Comparison of ENCODE assay signal across 8 mouse cellular contexts in genomic region chr12:113098530-113099151, GRCm38 (mm10). TPM values are rescaled to one million over a fixed set of nuclear protein-coding genes. Genes with fewer than 3 reads are reported as not detected.
DNase-seq lines count a peak whose midpoint lies in the region; ATAC-seq and TF ChIP-seq lines count a peak whose summit lies in the region.

No protein-coding gene starts in this region.

- no peak for TF ChIP-seq CTCF in heart, adult 2 months (IDR thresholded peaks at IDR 0.05)
- no peak for TF ChIP-seq CTCF in CH12.LX (conservative IDR thresholded peaks at IDR 0.05 in 1 of 2, IDR thresholded peaks at IDR 0.05 in 1 of 2; ENCODE audit: low read depth in 2 of 2, low read length in 2 of 2)

- in situ Hi-C loops in CH12.LX (cut with MboI; ENCODE audit: low pct_ligation_motif_present, low pct_unique_long_range_greater_than_20kb, low sequenced_read_pairs) = no loop called here

- no peak for TF ChIP-seq EP300 in heart, adult 2 months (IDR thresholded peaks at IDR 0.05; ENCODE audit: insufficient read depth, low read depth, low read length)
- TF ChIP-seq EP300 in CH12.LX (IDR thresholded peaks at IDR 0.05; ENCODE audit: low read length) = no peak

- dilution Hi-C loops in CH12.LX (cut with MboI; ENCODE audit: extremely low pct_ligation_motif_present, extremely low pct_unique_long_range_greater_than_20kb, low sequenced_read_pairs) = no loop called here

- peak overlapping the region; percentile 79 for H3K27ac ChIP-seq in heart, adult 2 months
- no peak overlapping the region for H3K27ac ChIP-seq in CH12.LX (ENCODE audit: insufficient read depth, low read depth)
- peak overlapping the region; percentile 81 for H3K27ac ChIP-seq in hindbrain, embryonic 12.5 days
- H3K27ac ChIP-seq in liver, embryonic 15.5 days (replicated peaks) = peak overlapping the region; percentile 86

- no peaks in the 10 kb centered on the region for H3K9me3 ChIP-seq in CH12.LX (replicated peaks; ENCODE audit: low read length)
- H3K9me3 ChIP-seq in hindbrain, embryonic 12.5 days (replicated peaks) = no peaks in the 10 kb centered on the region
- H3K9me3 ChIP-seq in liver, embryonic 15.5 days (replicated peaks) = no peaks in the 10 kb centered on the region

- intact Hi-C loops in heart, adult 2 months (cut with DNase I) = no loop called here

- H3K9ac ChIP-seq in heart, adult 2 months (ENCODE audit: low read depth, low read length) = peak overlapping the region; percentile 98
- H3K9ac ChIP-seq in CH12.LX (ENCODE audit: insufficient read depth, low read depth) = peak overlapping the region; percentile 99
- H3K9ac ChIP-seq in hindbrain, embryonic 12.5 days = peak overlapping the region; percentile 99
- peak overlapping the region; percentile 98 for H3K9ac ChIP-seq in liver, embryonic 15.5 days

- H3K4me1 ChIP-seq in heart, adult 2 months (ENCODE audit: control insufficient read depth, insufficient read depth, low read length) = peaks cover 12% of the 10 kb centered on the region
- H3K4me1 ChIP-seq in CH12.LX (ENCODE audit: control insufficient read depth in 1 of 2, insufficient read depth in 2 of 2) = peaks cover 25 to 53% of the 10 kb centered on the region in 2 experiments
- peaks cover 43% of the 10 kb centered on the region for H3K4me1 ChIP-seq in hindbrain, embryonic 12.5 days
- H3K4me1 ChIP-seq in liver, embryonic 15.5 days (replicated peaks) = peaks cover 56% of the 10 kb centered on the region

- no peak for TF ChIP-seq POLR2A in heart, adult 2 months (IDR thresholded peaks at IDR 0.05; ENCODE audit: insufficient read depth, low read depth, low read length)
- TF ChIP-seq POLR2A in CH12.LX (IDR thresholded peaks at IDR 0.05; ENCODE audit: low read depth, low read length) = no peak

- H3K4me2 ChIP-seq in CH12.LX (ENCODE audit: insufficient read depth, low read depth, poor library complexity, severe bottlenecking) = peak overlapping the region; percentile 78
- peak overlapping the region; percentile 95 for H3K4me2 ChIP-seq in hindbrain, embryonic 12.5 days (replicated peaks)
- H3K4me2 ChIP-seq in liver, embryonic 15.5 days = peak overlapping the region; percentile 97

- ATAC-seq in hindbrain, embryonic 12.5 days (ENCODE audit: low FRiP score) = peak; percentile 28; the same call in 1 of the 2 replicates
- peak; percentile 17; the same call in 1 of the 2 replicates for ATAC-seq in liver, embryonic 15.5 days (ENCODE audit: insufficient read depth)

- no peak for TF ChIP-seq RAD21 in CH12.LX (IDR thresholded peaks at IDR 0.05; ENCODE audit: low read depth, low read length)

- WGBS in heart, adult 2 months = 1% methylated on average over 52 of the region's 60 CpGs
- 0% methylated on average over 30 of the region's 60 CpGs for whole genome bisulfite sequencing in hindbrain, embryonic 12.5 days
- WGBS in liver, embryonic 15.5 days (ENCODE audit: insufficient replicate concordance) = under 1% methylated on average over 58 of the region's 60 CpGs

- H3K4me3 ChIP-seq in heart, adult 2 months = peak overlapping the region; percentile 74
- H3K4me3 ChIP-seq in CH12.LX (replicated peaks in 1 of 3; ENCODE audit: low read depth in 2 of 3, low read length in 2 of 3, poor library complexity in 1 of 3) = peak overlapping the region; percentile 71 to 96 (median 91)
- H3K4me3 ChIP-seq in hindbrain, embryonic 12.5 days = peak overlapping the region; percentile 98
- H3K4me3 ChIP-seq in liver, embryonic 15.5 days (replicated peaks) = peak overlapping the region; percentile 92

- H3K36me3 ChIP-seq in heart, adult 2 months (ENCODE audit: control insufficient read depth, insufficient read depth, low read length) = no peaks in the 10 kb centered on the region
- H3K36me3 ChIP-seq in CH12.LX (replicated peaks in 1 of 2; ENCODE audit: control insufficient read depth in 1 of 2, insufficient read depth in 1 of 2, low read length in 1 of 2) = peaks cover 0 to 28% of the 10 kb centered on the region in 2 experiments
- H3K36me3 ChIP-seq in hindbrain, embryonic 12.5 days = no peaks in the 10 kb centered on the region
- no peaks in the 10 kb centered on the region; the same call in 1 of the 2 replicates for H3K36me3 ChIP-seq in liver, embryonic 15.5 days (replicated peaks)

- peak; percentile 49 to 54 for DNase-seq in heart, adult 2 months
- DNase-seq in heart, adult 8-10 months (ENCODE audit: low spot score) = no peak
- DNase-seq in CH12.LX (ENCODE audit: extremely low read depth) = no peak
- peak; percentile 46 for DNase-seq in embryo, embryonic 9.5 days (ENCODE audit: extremely low spot score)
- DNase-seq in spleen, postnatal 10 days (ENCODE audit: low spot score in 2 of 2) = peak; percentile 51 to 61
- DNase-seq in right cerebral cortex, adult 18-20 months = no peak

- H3K27me3 ChIP-seq in heart, adult 2 months (ENCODE audit: control insufficient read depth, insufficient read depth, low read length) = no peaks in the 10 kb centered on the region
- H3K27me3 ChIP-seq in CH12.LX (replicated peaks) = peaks cover 2% of the 10 kb centered on the region
- no peaks in the 10 kb centered on the region for H3K27me3 ChIP-seq in hindbrain, embryonic 12.5 days
- peaks cover 21% of the 10 kb centered on the region; the same call in 1 of the 2 replicates for H3K27me3 ChIP-seq in liver, embryonic 15.5 days

- peaks cover 6% of the 10 kb centered on the region for H3K79me2 ChIP-seq in heart, adult 2 months (replicated peaks; ENCODE audit: control insufficient read depth, insufficient read depth, low read length)
- H3K79me2 ChIP-seq in CH12.LX (replicated peaks; ENCODE audit: control insufficient read depth, extremely low read depth, insufficient read depth, poor library complexity, severe bottlenecking) = peaks cover 29% of the 10 kb centered on the region

TF ChIP-seq in CH12.LX, 34 proteins besides CTCF, POLR2A, EP300 and RAD21:
- no peak for TF ChIP-seq MXI1 (IDR thresholded peaks at IDR 0.05; ENCODE audit: low read depth, low read length)
- no peak for TF ChIP-seq PAX5 (IDR thresholded peaks at IDR 0.05; ENCODE audit: low read length)
- no peak for TF ChIP-seq MYC (IDR thresholded peaks at IDR 0.05; ENCODE audit: low read depth, low read length)
- TF ChIP-seq HCFC1 (IDR thresholded peaks at IDR 0.05; ENCODE audit: low read depth, low read length) = no peak
- TF ChIP-seq SIN3A (IDR thresholded peaks at IDR 0.05; ENCODE audit: low read length) = no peak
- no peak for TF ChIP-seq CHD2 (IDR thresholded peaks at IDR 0.05; ENCODE audit: low read length)
- no peak for TF ChIP-seq E2F4 (IDR thresholded peaks at IDR 0.05; ENCODE audit: insufficient replicate concordance, low read depth, low read length)
- no peak for TF ChIP-seq CHD1 (IDR thresholded peaks at IDR 0.05; ENCODE audit: low read depth, low read length)
- no peak for TF ChIP-seq USF2 (conservative IDR thresholded peaks at IDR 0.05; ENCODE audit: low read depth, low read length)
- TF ChIP-seq SMC3 (IDR thresholded peaks at IDR 0.05; ENCODE audit: low read depth, low read length) = no peak

RNA-seq across cellular contexts. Expression of gene Mta1, which starts 0.6 kb away (rescaled TPM):
- total RNA-seq in heart, adult 2 months (2021) = 10 to 100 TPM; 44.8 to 54.8 TPM
- 35.4 and 42.4 TPM in 2 replicates for polyA plus RNA-seq in heart, adult 2 months (2012; rRNA removed)
- 10 to 100 TPM; 45.0 to 47.2 (median 46.1) TPM for total RNA-seq in heart, adult 8-10 months (2022)
- total RNA-seq in CH12.LX (2012; rRNA removed) (29.5 and 39.4 TPM in 2 replicates), CH12.LX (2014; rRNA removed) (11.5 and 12.7 TPM in 2 replicates)
- 68.6 and 76.7 TPM in 2 replicates for polyA plus RNA-seq in CH12.LX (2012; ENCODE audit: insufficient read length, low read depth)
- polyA plus RNA-seq in hindbrain, embryonic 12.5 days (2016; fragmentation: Nextera tagmentation; extraction: Ambion mirVana) = 16.9 and 18.9 TPM in 2 replicates
- polyA plus RNA-seq in liver, embryonic 15.5 days (2015; fragmentation: Nextera tagmentation; extraction: Ambion mirVana) = 3.8 and 4.4 TPM in 2 replicates

RNA-seq across cellular contexts. Expression of gene Tex22, which starts 24.3 kb away (rescaled TPM):
- total RNA-seq in heart, adult 2 months (2021) = under 1 TPM; 0.21 to 0.27 TPM
- polyA plus RNA-seq in heart, adult 2 months (2012; rRNA removed) = 0.50 TPM in 1 of 2 replicates, not detected in the other
- total RNA-seq in heart, adult 8-10 months (2022) = not detected
- total RNA-seq in CH12.LX (2012; rRNA removed) = 0.21 and 0.55 TPM in 2 replicates
- total RNA-seq in CH12.LX (2014; rRNA removed) = not detected in 2 replicates
- polyA plus RNA-seq in CH12.LX (2012; ENCODE audit: insufficient read length, low read depth) = not detected in 2 replicates
- polyA plus RNA-seq in hindbrain, embryonic 12.5 days (2016; fragmentation: Nextera tagmentation; extraction: Ambion mirVana) = not detected in 2 replicates
- polyA plus RNA-seq in liver, embryonic 15.5 days (2015; fragmentation: Nextera tagmentation; extraction: Ambion mirVana) = not detected in 2 replicates

RNA-seq across cellular contexts. Expression of gene Crip2, which starts 41.4 kb away (rescaled TPM):
- total RNA-seq in heart, adult 2 months (2021) = 1,000 to 10,000 TPM; 1,390 to 1,660 TPM
- polyA plus RNA-seq in heart, adult 2 months (2012; rRNA removed) = 3,159 and 3,188 TPM in 2 replicates
- total RNA-seq in heart, adult 8-10 months (2022) = 1,000 to 10,000 TPM; 1,612 to 1,913 (median 1,690) TPM
- 6.8 and 7.7 TPM in 2 replicates for total RNA-seq in CH12.LX (2012; rRNA removed)
- 0.16 TPM in 1 of 2 replicates, not detected in the other for total RNA-seq in CH12.LX (2014; rRNA removed)
- polyA plus RNA-seq in CH12.LX (2012; ENCODE audit: insufficient read length, low read depth) = 0.89 and 1.9 TPM in 2 replicates
- 217 and 245 TPM in 2 replicates for polyA plus RNA-seq in hindbrain, embryonic 12.5 days (2016; fragmentation: Nextera tagmentation; extraction: Ambion mirVana)
- 45.1 and 51.5 TPM in 2 replicates for polyA plus RNA-seq in liver, embryonic 15.5 days (2015; fragmentation: Nextera tagmentation; extraction: Ambion mirVana)

RNA-seq across cellular contexts. Expression of gene Crip1, which starts 47.5 kb away (rescaled TPM):
- total RNA-seq in heart, adult 2 months (2021) = 100 to 1,000 TPM; 194 to 200 TPM
- 429 and 531 TPM in 2 replicates for polyA plus RNA-seq in heart, adult 2 months (2012; rRNA removed)
- 100 to 1,000 TPM; 154 to 215 (median 169) TPM for total RNA-seq in heart, adult 8-10 months (2022)
- 61.5 and 77.2 TPM in 2 replicates for total RNA-seq in CH12.LX (2012; rRNA removed)
- 1.6 and 2.0 TPM in 2 replicates for total RNA-seq in CH12.LX (2014; rRNA removed)
- polyA plus RNA-seq in CH12.LX (2012; ENCODE audit: insufficient read length, low read depth) = 1.6 and 2.8 TPM in 2 replicates
- polyA plus RNA-seq in hindbrain, embryonic 12.5 days (2016; fragmentation: Nextera tagmentation; extraction: Ambion mirVana) = 84.5 and 90.8 TPM in 2 replicates
- polyA plus RNA-seq in liver, embryonic 15.5 days (2015; fragmentation: Nextera tagmentation; extraction: Ambion mirVana) = 89.4 and 102 TPM in 2 replicates

RNA-seq across cellular contexts. Expression of gene Tedc1, which starts 57.6 kb away (rescaled TPM):
- total RNA-seq in heart, adult 2 months (2021) = under 1 TPM; 0.34 to 0.52 TPM
- polyA plus RNA-seq in heart, adult 2 months (2012; rRNA removed) = 0.45 and 0.67 TPM in 2 replicates
- total RNA-seq in heart, adult 8-10 months (2022) = under 1 TPM; 0.12 to 0.49 (median 0.33) TPM
- 14.0 and 16.2 TPM in 2 replicates for total RNA-seq in CH12.LX (2012; rRNA removed)
- total RNA-seq in CH12.LX (2014; rRNA removed) = 5.4 and 6.4 TPM in 2 replicates
- polyA plus RNA-seq in CH12.LX (2012; ENCODE audit: insufficient read length, low read depth) = 9.0 and 9.8 TPM in 2 replicates
- 34.1 and 38.5 TPM in 2 replicates for polyA plus RNA-seq in hindbrain, embryonic 12.5 days (2016; fragmentation: Nextera tagmentation; extraction: Ambion mirVana)
- polyA plus RNA-seq in liver, embryonic 15.5 days (2015; fragmentation: Nextera tagmentation; extraction: Ambion mirVana) = 11.3 and 11.5 TPM in 2 replicates

Comparison
In these comparisons a context has a peak if more than half of its experiments do, and no peak if none do; other contexts are left out.
1. DNase-seq: peak in heart, adult 2 months (2 of 2), embryo, embryonic 9.5 days (single experiment) and spleen, postnatal 10 days (2 of 2); none in heart, adult 8-10 months (single experiment), CH12.LX (single experiment) and right cerebral cortex, adult 18-20 months (single experiment).
2. RNA of gene Crip2, which starts 41.4 kb away (polyA plus RNA-seq): 3,159 to 3,188 TPM in heart, adult 2 months, 217 to 245 TPM in hindbrain, embryonic 12.5 days and 45.1 to 51.5 TPM in liver, embryonic 15.5 days; 0.89 to 1.9 TPM in CH12.LX; every median in the first group is over 10 times any median in the second.
3. Peak in every context shown above with its lines, with median percentiles within 50 percentile points of each other: H3K4me3 ChIP-seq, H3K9ac ChIP-seq and H3K4me2 ChIP-seq.